Mouse (Mus musculus): ENCODE results near the gene Htra1.

The Htra1 gene

GRCm38 (mm10) chr7:130936472-130936951, 601 bp downstream of the Htra1 start:
- peak; percentile 56 for DNase-seq

GRCm38 (mm10) chr7:130937266-130937841, 1.4 kb downstream of the Htra1 start:
- peak; percentile 15 for DNase-seq

GRCm38 (mm10) chr7:130938005-130938404, 2.1 kb downstream of the Htra1 start:
- DNase-seq: no peak

- DNase-seq: no peak
Observed at GRCm38 (mm10) chr7:130938896-130939295, 3.0 kb downstream of the Htra1 start.

DNA sequence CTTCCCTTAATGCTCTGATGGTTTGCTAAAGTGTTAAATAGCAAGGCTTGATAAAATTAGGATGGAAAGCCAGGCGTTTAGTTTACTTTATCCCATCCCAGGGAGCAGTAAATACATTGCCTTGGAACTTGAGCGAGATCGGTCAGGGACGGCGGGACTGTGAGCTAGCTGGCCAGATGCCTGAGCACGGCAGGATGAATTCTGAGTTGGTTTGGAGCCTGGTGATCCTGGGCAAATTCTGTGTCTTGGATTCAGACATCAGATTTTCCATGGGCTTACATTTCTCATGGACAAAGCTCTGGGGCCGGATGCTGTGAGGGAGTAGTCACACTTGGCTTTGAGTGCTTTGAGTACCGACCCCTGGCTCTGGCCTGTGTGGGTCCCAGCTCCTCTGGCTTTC, 4.8 kb downstream of the Htra1 start:
- DNase-seq: no peak

DNA sequence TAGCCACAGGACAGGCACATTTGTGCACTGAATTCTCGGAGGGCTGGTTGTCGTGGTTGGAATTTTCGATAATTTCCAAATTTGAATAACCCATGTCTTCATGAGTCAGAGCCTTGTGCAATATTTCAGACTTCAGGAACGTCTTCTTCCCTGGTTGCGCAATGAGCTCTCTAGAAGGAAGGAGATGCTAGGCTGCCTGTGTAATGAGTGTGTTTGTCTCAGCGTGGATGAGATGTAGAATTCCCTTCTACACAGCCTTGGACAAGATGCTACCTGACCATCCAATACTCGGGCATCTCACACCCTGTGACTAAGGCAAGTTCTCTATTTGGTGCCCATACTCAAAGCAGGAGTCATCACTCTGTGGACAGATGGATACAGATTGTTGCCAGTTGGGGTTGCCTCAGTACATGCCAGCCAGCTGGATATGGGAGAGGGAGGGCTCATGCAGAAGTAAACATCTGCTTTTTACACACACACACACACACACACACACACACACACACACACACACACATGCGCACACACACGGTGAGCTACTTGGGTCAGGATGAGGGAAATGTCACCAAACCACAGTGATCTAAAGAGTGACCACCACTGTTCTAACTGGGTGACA, 7.5 kb downstream of the Htra1 start:
- DNase-seq: no peak

DNA sequence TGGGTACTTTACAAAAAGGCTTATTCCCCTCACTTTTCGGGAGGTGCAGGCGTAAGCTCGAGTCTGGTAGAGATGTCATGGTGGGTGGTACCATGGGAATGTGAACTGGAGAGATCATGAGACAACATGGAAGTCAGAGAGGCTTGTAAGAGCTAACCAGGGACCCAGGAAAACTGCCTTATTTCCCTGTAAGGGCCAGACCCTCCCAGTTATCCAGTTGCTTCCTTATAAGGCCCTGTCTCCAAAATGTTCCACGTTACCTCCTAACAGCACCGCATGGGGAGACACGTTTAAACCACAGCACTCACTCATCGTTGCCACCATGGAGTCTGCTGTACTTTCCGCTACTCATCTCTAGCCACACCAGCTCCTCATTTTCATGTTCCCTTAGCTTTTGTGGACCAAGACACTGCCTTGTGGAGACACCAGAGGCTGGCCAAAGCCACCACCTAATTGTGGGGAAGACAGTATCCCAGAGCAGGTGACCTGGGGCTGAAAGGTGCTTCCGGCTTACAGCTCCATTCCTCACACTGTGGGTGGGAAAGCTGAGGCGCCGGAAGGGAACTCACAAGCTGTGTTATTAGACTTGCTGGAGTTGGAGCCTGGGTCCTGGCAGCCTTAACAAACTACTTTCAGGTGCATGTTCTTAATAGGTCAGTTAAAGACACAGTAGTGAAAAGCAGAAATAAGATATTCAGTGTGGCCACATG, 9.0 kb downstream of the Htra1 start:
- no peak for DNase-seq

DNA sequence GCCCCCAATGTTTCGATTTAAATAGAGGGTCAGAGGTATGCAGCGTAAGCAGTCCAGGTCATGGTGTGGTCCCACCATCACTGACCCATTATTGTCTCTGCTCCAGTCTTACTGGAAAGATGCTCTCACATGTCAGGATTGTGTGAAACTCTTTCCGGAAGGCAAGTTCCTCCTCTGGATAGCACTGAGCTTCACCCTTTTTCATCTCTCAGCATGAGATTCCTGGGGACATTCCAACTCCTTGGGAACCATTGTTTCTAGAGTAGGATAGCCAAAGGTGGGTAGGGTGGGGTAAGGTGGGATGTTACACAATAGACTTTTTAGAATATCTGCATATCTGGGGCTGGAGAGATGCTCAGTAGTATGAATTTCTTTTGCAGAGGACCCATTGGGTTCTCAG, 9.8 kb downstream of the Htra1 start:
- no peak for DNase-seq

GRCm38 (mm10) chr7:130946303-130946702, 10.4 kb downstream of the Htra1 start:
- DNase-seq: no peak

DNA sequence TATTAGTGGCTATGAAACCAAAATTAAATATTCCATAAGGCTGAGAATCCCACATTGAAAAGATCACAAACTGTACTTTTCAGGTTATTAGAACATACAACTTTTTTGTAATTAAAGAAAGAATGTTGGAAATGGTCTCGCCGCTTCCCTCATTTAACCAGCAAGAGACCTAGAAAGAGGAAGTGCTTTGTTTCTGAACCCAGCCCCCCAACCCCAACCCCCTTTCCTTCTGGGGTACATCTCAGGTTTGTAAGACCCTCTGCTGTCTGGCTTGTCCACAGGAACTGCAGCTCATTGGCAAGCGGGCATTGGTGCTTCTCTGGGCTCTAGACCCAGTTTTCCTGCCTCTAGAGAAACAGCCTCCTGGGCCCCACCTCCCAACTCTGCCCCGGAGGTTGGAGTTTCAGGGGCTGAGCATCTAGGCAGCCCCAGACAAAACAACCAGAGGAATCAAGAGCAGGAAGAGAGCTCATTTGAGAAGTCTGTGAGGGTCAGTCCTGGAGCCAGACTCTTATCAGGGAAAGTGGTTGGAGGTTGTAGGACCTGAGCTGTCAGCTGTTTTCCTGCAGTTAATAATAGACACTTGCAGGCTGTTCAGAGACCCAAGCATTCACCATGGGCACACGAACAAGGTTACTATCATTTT, 12.8 kb downstream of the Htra1 start:
- peak; percentile 42 for DNase-seq

DNA sequence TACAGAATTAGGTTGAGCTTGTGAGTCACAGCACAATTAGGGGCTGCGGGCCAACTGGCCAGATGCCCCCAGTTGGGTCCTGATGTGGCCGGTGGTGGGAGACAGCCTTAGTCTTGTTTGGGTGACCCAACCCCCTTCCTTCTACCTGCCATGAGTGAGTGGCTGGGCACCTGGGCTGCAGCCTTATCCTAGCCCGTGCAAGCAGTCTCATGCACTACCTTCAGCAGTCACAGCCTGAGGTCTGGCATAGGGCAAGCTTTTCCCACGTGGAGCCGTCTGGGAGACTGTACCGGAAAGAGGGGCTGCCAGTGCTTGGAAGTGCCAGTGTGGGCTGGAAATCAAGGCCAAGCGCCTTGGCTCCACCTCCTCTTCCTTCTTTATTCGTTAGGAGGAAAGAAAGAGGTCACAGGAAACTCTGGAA, 13.4 kb downstream of the Htra1 start:
- peak; percentile 67 for DNase-seq

GRCm38 (mm10) chr7:130950482-130950881, 14.6 kb downstream of the Htra1 start:
- no peak for DNase-seq

DNA sequence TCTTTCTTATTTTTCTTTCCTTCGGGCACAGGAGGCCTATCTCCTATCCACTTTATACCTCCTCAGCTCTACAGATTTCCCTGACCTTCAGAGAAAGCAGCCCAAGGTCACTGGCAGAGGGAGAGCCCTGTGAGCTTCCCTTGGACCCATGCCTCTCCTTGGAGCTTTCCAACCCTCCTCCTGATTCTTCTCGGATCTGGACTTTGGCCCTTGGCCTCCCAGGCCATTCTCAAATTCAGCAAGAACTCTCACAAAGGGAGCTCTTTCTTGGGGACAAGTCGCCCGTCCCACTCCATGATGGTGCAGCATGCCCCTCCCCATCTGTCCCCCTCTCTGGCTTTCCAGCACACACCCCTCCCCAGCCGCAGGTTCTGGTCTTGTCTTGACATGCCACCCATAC, 15.1 kb downstream of the Htra1 start:
- DNase-seq: no peak

- DNase-seq: no peak
Observed at GRCm38 (mm10) chr7:130953376-130953775, 17.5 kb downstream of the Htra1 start.

GRCm38 (mm10) chr7:130954177-130954601, 18.3 kb downstream of the Htra1 start:
- DNase-seq: no peak

DNA sequence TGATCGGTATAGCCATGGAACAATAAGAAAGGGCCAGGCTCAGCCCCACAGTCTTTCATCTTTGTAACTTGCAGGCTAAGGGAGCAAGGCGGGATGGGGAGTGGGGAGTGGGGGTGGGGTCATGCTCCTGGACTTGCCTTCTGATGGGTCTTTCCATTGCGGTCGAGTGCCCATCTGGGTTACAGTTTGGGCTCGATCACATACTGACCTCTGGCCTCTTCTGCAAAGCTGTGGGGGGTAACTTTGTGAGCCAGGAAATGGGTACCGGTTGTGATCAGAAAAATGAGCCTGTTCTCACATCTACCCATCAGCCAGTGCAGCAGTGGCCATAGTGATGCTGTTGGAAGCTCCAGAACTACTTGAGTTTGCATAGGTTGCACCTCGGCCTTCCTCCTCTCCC, 22.6 kb downstream of the Htra1 start:
- DNase-seq: no peak

- peak; percentile 83 for DNase-seq
Observed at GRCm38 (mm10) chr7:130959868-130960267, 24.0 kb downstream of the Htra1 start.

GRCm38 (mm10) chr7:130961429-130961828, 25.5 kb downstream of the Htra1 start:
- DNase-seq: no peak

- peak; percentile 91 for DNase-seq
Observed at GRCm38 (mm10) chr7:130964686-130965085, 28.8 kb downstream of the Htra1 start.

DNA sequence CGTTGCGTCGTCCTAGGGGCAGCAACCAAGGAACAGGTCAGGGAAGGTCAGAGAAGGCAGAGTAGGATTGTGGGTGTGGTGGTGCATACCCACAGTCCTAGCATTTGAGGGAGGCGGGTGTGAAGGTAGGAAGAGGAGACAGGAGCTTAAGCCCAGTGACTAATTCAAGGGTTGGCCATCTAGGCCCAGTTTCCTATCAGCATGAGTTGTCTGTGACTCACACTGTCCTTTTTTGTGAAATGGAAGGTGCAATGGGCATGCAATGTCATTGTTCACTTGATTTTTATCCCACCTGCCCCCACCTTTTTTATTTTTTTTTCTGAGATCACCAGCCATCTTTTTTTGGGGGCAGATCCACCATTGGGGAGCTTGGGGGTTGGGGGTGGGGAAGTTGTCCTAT, 29.5 kb downstream of the Htra1 start:
- no peak for DNase-seq

- DNase-seq: peak; percentile 61
Observed at GRCm38 (mm10) chr7:130965909-130966365, 30.0 kb downstream of the Htra1 start.

- DNase-seq: no peak
Observed at GRCm38 (mm10) chr7:130966451-130966850, 30.5 kb downstream of the Htra1 start.

- no peak for DNase-seq
Observed at GRCm38 (mm10) chr7:130966876-130967275, 31.0 kb downstream of the Htra1 start.

DNA sequence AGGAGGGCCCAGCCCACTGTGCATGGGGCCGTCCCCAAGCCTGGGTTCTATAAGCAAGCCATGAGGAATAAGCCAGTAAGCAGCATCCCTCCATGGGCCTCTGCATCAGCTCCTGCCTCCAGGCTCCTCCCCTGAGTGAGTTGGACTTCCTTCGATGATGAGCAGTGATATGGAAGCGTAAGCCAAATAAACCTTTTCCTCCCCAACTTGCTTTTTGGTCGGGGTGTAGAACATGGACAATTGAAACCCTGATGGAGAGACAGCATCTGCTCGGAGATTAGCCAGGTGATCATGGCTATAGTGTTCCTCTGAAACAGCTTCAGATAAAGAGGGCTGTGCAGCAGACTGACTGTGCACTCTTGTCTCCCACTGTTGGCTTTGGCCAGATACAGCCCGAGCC, 32.0 kb downstream of the Htra1 start:
- no peak for DNase-seq
